Mouse (Mus musculus) embryonic fibroblast, embryonic 13.5 days (primary cell): ENCODE results near the gene Nectin2.

Experiments used
- CTCF ChIP-seq: IDR thresholded peaks from 2 replicates; pipeline ENCODE4 v1.5.1; 2011; ENCODE audit warnings: mild to moderate bottlenecking, control low read depth, low read length, moderate library complexity, borderline replicate concordance; ENCODE audit not compliant: insufficient read depth
- POLR2A ChIP-seq: IDR thresholded peaks from 2 replicates; pipeline ENCODE4 v1.6.1; 2011; ENCODE audit warnings: low read depth, mild to moderate bottlenecking, control low read depth, low read length, moderate library complexity

DNA sequence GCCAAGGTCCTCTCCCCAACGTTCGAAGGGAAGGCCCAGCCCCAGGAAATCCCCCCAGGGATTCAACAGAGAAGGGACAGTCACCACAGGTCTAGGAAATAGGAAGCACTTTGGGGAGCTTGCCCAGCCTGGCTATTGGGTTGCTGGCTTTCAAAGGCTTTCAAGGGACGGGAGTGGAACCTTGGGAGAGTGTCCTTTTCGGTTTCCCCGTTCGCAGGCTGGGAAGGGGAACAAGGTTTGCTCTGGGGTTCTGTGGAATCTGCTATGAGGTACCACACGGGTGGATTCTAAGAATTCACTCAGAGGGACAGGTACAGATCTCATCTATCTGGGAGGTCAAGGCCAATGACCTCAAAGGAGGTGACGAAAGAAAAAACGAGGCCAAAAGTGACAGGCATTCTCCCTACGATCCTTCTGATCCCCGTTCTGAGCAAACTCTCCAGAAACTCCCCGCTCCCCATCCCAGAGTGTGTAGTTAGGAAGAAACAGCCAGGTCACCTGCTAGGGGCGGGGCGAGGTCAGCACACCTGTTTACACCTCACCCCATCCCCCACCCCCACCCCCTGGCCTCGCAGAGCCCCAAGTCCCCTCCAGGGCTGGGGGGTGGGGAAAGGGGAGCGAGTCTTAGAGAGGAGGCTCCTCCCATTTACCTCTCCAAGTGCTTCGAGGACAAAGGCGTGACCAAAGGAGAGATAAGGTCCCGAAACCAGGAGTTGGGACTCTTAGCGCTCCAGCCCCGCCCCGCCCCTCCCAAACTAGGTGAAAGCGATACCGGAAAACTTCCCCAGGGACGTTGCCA lies 2.7 kb downstream of the Nectin2 start:
- no peak for TF ChIP-seq CTCF
- no peak for TF ChIP-seq POLR2A
